Mouse (Mus musculus) layer of hippocampus, adult 11-12 months (tissue): Measurements from ENCODE around the gene Tiparp.

Experiments
- DNase-seq: peaks from one replicate; pipeline ENCODE4 v3.0.0; 2022; ENCODE audit warnings: low spot score

Gene Tiparp

DNA sequence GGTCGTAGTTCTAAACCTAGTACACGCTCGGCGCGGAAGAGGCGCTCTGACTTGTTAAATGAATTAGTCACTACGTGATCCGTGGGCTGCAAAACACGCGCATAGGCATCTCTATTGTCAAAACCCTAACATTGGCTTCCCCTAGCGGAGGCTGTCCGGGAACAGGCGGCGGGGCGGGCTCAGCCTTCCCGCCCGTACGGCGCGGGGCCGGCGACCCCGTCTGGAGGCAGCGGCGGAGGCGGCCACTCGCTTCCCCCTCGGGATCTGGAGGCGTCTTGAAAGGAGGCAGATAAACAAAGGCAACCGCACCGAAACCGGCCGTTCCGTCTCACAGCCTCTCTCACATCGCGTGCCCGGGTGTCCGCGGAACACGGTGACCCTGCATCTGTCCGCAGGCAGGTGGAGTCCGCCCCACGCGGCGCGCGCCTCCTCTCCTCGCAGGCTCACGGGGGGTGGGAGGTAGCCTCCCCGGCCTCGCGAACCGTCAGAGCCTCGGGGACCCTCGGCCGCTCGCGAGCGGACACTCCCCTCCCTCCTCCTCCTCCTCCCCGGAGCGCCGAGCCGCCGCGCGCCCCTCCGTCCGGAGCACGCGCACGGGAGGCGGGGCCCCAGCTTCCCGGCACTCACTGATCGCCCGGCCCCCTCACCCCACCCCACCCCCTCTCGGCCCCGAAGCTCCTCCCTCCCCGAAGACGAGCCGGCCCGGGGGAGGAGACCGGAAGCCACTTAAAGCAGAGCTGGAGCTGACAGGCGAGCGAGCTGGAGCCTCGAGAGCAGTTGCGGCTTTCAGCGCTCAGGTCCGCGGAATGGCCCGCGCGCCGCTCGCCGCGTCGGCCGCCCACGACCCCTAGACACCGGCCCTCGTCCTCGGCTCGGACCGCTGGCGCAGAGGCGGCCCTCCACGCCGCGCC is at the start of gene Tiparp:
Gene Tiparp, plus strand, starts transcription at position 720 of the 911 bp plus-strand sequence.
- DNase-seq: peak; percentile 89

DNA sequence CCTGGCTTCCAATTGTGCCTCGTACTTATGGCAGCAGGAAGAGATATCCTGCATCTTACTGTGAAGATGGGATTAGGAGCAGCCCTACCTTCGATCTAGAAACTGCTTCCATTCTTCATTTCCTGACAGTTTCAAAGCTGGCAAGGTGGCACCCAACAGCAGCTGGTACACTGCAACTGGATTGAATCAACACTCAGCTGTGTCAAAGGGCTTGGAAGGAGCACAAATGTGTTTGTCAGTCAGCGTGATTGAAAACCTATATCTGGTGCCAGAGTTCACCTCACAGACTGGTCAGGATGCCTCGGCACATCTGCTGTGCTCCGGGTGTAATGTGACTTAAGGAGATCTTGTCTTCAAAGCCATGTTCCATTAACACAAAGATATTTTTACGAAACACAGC is 47.5 kb upstream of the Tiparp start:
- no peak for DNase-seq

DNA sequence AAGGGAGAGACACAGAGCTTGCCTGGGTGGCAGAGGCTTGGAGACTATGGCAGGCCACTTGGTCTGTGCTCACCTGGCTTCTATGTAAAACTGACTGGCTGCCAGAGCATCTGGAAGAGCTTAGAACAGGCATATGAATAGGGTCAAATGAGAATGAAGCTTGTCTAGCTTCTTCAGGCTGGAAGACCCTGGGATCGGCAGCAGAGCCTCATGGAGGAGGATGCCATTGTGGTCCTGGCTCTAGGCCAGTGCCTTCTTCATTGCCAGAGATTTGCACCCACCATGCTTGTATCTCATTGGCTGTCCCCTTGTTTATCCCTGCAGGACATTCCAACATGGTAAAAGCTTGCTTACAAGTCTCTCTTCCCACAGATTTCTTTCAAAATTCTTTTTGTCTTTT is 45.9 kb upstream of the Tiparp start:
- no peak for DNase-seq

- no peak for DNase-seq
Measured at GRCm38 (mm10) chr3:65482698-65483407, 45.4 kb upstream of the Tiparp start.

GRCm38 (mm10) chr3:65484161-65484733 is 44.0 kb upstream of the Tiparp start:
- DNase-seq: no peak

DNA sequence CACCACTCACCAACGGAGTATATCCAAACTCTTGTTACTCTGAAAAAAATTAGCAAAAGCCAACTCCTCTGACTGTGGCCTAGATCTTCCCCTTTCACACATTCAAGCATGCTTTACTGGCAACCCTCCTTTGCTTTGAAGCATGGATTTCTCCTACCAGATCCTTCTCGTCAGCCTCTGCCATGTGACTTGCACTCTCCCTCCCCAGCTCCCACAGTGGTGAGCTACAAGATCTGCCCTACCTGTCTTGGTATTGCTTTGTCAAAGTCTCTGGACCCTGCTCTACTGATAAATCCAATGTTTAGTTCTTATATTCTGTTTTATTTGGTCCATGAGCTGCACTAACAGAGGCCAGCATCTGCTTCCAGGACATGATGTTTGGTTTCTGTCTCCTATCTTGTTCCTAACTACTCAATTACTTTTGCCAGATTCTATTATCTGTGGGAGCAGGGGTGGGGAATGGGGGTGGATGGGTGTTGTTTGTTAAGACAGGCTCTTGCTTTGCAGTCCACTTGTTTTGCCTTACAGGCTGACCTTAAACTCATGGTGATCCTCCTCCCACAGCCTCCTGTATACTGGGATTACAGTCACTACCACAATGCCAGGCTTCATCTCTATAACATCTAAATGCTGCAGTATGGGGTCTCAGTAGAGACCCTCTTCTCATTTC is 40.7 kb upstream of the Tiparp start:
- DNase-seq: no peak

- DNase-seq: no peak
Measured at GRCm38 (mm10) chr3:65488556-65489244, 39.5 kb upstream of the Tiparp start.

DNA sequence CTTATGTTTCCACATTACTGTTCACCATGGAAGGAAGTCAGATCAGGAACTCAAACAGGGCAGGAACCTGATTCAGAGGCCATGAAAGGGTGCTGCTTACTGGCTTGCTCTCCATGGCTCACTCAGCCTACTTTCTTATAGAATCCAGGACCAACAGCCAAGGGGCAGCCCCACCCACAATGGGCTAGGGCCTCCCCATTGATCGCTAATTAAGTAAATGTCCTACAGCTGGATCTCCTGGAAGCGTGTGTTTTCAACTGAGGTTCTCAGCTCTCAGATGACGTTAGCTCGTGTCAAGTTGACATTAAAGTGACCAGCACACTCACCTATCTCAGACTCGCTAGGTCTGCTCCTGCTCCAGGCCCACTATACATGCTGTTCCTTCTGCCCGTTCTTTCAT is 38.6 kb upstream of the Tiparp start:
- DNase-seq: no peak

GRCm38 (mm10) chr3:65494291-65494763 is 33.9 kb upstream of the Tiparp start:
- DNase-seq: peak; percentile 27

- DNase-seq: no peak
Measured at GRCm38 (mm10) chr3:65507766-65508165, 20.4 kb upstream of the Tiparp start.

DNA sequence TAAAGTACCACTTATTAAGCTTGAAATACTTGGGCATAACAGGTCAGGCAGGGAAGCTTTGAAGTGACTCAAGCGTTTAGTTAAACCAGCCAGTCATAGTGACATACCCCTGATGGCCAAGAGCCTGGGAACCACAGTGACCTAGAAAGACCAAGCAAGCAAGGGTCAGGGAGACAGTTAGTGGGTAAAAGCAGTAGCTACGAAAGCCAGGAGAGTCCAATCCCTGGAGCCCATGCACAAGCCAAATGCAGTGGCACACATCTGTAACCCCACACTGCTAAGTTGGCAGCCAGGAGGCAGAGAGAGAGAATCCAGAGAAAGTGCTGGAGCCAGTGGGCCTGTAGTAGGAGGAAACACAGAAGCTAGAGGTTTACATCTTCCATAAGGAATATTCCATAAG is 17.6 kb upstream of the Tiparp start:
- DNase-seq: no peak

DNA sequence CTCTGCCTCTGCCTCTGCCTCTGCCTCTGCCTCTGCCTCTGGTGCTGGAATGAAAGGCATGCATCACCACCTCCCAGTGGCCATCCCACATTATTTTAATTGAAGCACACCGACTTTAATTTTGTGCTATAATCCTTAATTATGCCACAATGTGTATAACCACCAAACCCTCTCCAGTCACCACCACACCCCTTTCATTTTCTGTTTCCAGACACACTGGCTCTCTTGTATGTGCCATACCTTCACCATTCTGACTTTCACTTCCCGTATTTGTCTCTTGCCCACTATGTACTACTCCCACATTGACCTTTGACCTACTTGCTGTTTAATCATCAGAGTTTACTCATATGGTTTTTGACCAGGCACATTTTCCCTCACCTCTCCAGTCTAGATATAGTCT is 12.5 kb upstream of the Tiparp start:
- DNase-seq: no peak

DNA sequence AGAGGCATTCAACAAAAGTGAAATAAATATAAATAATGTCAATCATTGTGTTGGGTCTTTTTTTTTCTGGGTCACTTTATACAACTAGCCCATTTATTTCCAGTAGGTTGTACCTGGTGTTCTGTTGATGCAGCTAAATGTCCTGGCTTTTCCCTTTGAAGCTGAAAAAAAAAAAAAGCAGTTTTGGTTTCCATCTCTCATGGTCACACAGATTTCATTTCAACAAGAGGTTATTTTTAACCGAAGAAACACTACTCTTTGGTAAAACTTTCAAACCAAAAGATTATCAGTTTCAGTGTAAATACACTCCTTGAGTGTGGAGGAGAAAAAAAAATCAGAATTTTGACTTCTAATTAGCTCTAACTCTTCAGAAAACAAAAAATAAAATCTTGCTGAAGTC is 11.7 kb upstream of the Tiparp start:
- no peak for DNase-seq

DNA sequence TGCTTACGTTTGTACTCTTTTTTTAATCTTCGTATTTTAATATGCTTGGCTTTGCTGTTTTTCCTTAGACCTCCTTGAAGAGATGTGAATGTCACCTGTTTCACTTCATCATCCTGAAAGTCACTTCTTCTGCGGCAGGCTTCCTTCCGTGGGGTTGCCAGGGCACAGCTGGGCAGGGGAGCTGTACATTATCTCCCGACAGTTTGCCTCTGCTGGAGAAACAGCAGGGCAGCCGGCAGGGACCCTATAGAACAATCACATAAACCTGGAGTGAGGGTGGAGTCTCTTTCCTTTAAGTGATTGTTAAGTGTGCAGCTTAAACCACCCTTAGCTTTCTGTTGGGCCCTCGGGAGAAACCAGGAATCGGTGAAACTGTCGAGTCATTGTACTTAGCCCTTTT is 11.1 kb upstream of the Tiparp start:
- no peak for DNase-seq

DNA sequence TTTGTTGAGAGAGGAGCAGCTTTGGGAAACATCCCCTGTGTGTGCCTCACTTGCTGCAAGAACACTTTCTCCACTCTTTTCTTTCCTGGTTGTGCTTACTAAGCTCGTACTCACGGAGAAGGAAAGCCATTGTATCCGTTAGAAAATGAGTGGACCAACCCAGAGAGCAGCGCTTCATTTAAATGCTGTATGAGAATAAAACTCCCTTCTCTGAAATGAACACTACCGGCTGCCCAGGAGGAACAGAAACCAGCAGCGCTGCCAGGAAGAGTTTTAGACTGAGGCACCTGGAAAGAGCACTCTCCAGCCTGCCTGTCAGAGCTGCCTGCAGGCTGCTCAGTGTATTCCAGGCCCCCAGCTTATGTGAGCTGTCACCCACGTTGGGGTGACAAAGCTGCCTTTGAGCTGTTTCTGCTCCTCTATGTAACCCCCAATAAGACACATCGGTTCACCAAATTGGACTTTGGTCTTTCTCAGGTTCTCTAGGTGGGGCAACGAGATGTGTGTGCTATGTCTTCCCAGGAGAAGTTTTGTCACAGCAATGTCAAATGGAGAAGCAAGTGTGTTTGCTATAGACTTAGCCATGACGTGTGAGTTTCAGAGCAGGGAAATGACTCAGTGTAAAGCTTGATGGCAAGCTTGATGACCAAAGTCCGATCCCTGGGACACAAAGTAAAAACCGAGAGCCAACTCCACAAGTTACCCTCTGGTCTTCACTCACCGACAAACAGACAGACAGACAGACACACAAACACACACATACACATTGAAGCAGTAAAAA is 10.3 kb upstream of the Tiparp start:
- DNase-seq: no peak

DNA sequence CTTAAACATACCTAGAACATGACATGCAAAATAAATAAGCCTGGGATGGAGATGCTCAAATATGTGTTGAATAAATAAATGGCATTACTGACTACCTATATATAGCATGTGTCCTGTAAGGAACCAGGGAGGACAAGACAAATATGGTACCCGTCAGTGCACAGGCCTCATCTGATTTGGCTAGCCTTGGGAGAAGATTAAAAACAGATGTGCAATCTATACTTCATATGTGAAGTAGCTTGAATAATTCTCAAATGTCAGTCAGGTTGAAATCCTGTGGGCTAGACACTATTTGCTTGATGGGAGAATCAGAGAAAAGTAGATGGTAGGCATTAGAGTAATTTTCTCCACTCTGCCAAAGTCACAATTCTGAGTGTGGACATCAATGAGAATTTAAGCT is 6.8 kb upstream of the Tiparp start:
- no peak for DNase-seq

DNA sequence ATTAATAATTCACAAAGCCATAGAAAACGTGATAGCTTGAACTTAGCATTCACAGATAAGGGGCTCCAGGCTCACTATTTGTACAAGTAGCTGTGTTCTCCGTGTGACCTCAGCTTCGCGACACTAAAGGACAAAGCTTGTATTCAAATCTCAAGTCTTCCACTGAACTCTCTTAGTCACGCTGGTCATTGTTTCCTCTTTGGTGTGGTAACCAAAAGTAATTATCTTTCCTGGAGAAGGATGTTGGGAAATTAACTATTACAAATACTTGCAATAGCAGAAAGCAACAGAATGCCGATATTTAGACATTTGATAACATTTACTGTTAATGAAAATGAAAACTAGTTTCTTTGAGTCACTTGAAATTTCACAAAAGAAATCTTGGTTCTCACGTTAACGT is 4.8 kb upstream of the Tiparp start:
- no peak for DNase-seq

DNA sequence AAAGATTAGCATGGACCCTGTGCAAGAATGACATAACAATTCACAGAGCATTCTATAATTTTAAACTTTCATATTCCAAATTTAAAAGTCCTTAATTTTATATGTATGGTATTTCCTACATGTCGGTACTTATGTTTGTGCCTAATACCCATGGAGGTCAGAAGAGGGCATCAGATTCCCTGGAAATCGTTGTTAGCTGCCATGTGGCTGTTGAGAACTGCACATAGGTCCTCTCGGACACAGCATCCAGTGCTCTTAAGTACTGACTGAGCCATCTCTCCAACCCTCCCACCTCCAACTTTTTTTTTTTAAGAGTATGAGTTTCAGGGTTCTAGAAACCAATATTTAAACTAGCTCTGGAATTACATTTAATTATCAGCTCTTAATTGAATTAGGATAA is 2.5 kb upstream of the Tiparp start:
- no peak for DNase-seq

GRCm38 (mm10) chr3:65527196-65527595 is 1.0 kb upstream of the Tiparp start:
- no peak for DNase-seq

GRCm38 (mm10) chr3:65528614-65529470 is 632 bp downstream of the Tiparp start:
- peak; percentile 64 for DNase-seq
